Mouse (Mus musculus) liver, embryonic 14.5 days (tissue): ENCODE results near the gene Ramac. TPM values are rescaled to one million over a fixed set of nuclear protein-coding genes. Genes with fewer than 3 reads are reported as not detected.

Source experiments
- ATAC-seq: fragments of 200-750 bp; cut with Nextera tagmentation; 2 replicates; pipeline ENCODE4 v1.8.0; 2017; ENCODE audit warnings: moderate number of reproducible peaks, mild to moderate bottlenecking, moderate library complexity; ENCODE audit not compliant: insufficient read depth
- DNase-seq, 3 experiments: peaks; one replicate each; pipeline ENCODE4 v3.0.0-alpha.2; 2012 to 2013; ENCODE audit warnings: low read depth in 3 of 3, low spot score in 3 of 3
- H3K27ac ChIP-seq: fragments of 300-500 bp; sonication (generic); 2 replicates; pipeline ENCODE4 v1.5.1; 2014; ENCODE audit warnings: moderate library complexity, mild to moderate bottlenecking, control low read depth, inconsistent platforms
- H3K27me3 ChIP-seq: fragments of 300-500 bp; sonication (generic); 2 replicates; pipeline ENCODE4 v1.6.1; 2014; ENCODE audit warnings: mild to moderate bottlenecking, low read length, moderate library complexity; ENCODE audit not compliant: control insufficient read depth, insufficient read depth
- H3K36me3 ChIP-seq: fragments of 300-500 bp; sonication (generic); replicated peaks from 2 replicates; pipeline ENCODE4 v1.6.1; 2014; ENCODE audit warnings: low read depth; ENCODE audit not compliant: control insufficient read depth, insufficient read depth
- H3K4me1 ChIP-seq, 2 experiments: fragments of 200-500 bp in 1 of 2; fragments of 300-500 bp in 1 of 2; sonication (generic) in 1 of 2; replicated peaks; 2 replicates each; pipeline ENCODE4 v1.6.1; 2012 to 2014; ENCODE audit warnings: antibody characterized with exemption in 1 of 2, inconsistent platforms in 1 of 2, low read length in 1 of 2; ENCODE audit not compliant: control insufficient read depth in 2 of 2, insufficient read depth in 2 of 2
- H3K4me2 ChIP-seq: fragments of 300-500 bp; sonication (generic); 2 replicates; pipeline ENCODE4 v1.6.1; 2014; ENCODE audit warnings: low read depth, mild to moderate bottlenecking, control low read depth, moderate library complexity
- H3K4me3 ChIP-seq, 2 experiments: fragments of 200-500 bp in 1 of 2; fragments of 300-500 bp in 1 of 2; sonication (generic) in 1 of 2; 2 replicates each; pipeline ENCODE4 v1.5.1; 2012 to 2014; ENCODE audit warnings: low read depth in 2 of 2, low read length in 2 of 2, mild to moderate bottlenecking in 2 of 2, control low read depth in 1 of 2, inconsistent platforms in 1 of 2, moderate library complexity in 1 of 2; ENCODE audit not compliant: insufficient read depth in 1 of 2
- H3K9ac ChIP-seq: fragments of 300-500 bp; sonication (generic); replicated peaks from 2 replicates; pipeline ENCODE4 v1.6.1; 2014; ENCODE audit warnings: mild to moderate bottlenecking, control low read depth, moderate library complexity
- H3K9me3 ChIP-seq: fragments of 300-500 bp; sonication (generic); 2 replicates; pipeline ENCODE4 v1.6.1; 2016; ENCODE audit warnings: low read length, mixed read lengths; ENCODE audit not compliant: control insufficient read depth
- CTCF ChIP-seq: IDR thresholded peaks from 2 replicates; pipeline ENCODE4 v1.5.1; 2016; ENCODE audit warnings: antibody characterized with exemption, low read depth, control low read depth
- EP300 ChIP-seq: IDR thresholded peaks from 2 replicates; pipeline ENCODE4 v1.6.1; 2016; ENCODE audit warnings: antibody characterized with exemption, low read depth
- WGBS: fragments of 180-500 bp; shearing (Covaris S2); extraction: QIAGEN DNeasy Blood & Tissue Kit; methylation state at CpG from one replicate; pipeline ENCODE4 v1.1.7; 2014; ENCODE audit not compliant: insufficient replicate concordance; 5-methylcytosine and 5-hydroxymethylcytosine counted together
- polyA plus RNA-seq, 2 experiments: library from polyadenylated mRNA; depleted of rRNA in 1 of 2; stranded (reverse) in 1 of 2; unstranded in 1 of 2; fragments of >200 nt; fragmentation: Nextera tagmentation in 1 of 2; extraction: Ambion mirVana in 1 of 2; gene quantifications; 2 replicates each; pipeline versions ENCODE4 v1.2.1 to v1.2.3; 2012 to 2014

Gene Ramac
- polyA plus RNA-seq (2012; rRNA removed), result 15.7 and 22.7 TPM in 2 replicates
- 53.1 and 59.7 TPM in 2 replicates for polyA plus RNA-seq (2014; fragmentation: Nextera tagmentation; extraction: Ambion mirVana)

DNA sequence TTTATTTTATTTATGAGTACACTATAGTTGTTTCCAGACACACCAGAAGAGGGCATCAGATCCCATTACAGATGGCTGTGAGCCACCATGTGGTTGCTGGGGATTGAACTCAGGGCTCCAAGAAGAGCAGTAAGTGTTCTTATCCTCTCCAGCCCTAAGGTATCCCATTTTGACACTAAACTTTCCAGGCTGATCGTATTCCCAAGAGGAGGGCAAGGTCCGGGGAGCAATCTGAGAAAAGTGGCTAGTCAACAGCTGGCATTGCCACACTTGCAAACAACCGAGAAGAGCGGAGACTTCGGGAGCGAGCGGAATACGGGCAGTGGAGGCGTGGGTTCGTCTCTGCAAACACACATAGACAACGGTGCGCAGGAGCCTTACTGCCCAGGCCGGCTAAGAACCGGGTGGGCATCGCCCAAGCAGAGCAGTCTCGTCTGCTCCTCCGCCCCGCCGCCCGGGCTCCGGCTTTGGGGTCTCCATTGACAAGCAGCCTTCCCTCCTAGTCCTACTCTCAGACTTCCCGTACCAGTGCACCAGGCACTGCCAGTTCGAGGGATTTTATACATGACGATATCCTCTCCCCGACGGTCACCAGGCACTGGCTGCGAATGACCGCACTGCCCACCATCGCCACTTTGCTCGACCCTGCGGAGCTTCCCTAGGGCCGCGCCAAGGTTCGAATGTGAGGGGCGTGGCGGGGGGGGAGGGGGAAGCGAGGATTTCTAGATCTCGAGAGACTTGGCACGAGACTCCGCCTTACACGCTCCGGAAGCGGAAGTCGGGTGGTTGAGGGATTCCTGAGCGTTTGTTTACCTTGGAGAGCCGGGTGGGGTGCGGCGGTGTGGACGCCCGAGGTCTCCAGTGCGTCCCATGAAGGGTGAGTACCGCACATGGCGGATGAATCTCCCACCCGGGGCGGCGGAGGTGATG, at the start of gene Ramac:
Gene Ramac (plus strand): TSS at position 746 of the 930 bp plus-strand sequence.
- Histone ChIP-seq H3K4me1 (peaks cover 7 to 12% of the 10 kb centered on the region in 2 experiments; a peak in 3 of 4 replicates), H3K9ac (peak within 1 kb of the TSS; percentile 73), H3K36me3 (no peaks in the 10 kb centered on the region), H3K9me3 (no peaks in the 10 kb centered on the region), H3K27me3 (no peaks in the 10 kb centered on the region), H3K4me2 (peak within 1 kb of the TSS; percentile 83), H3K4me3 (peak within 1 kb of the TSS; percentile 75 to 93), H3K27ac (peak within 1 kb of the TSS; percentile 55)
- TF ChIP-seq CTCF (peak; percentile 55; the same call in 1 of the 2 replicates), EP300 (peak; percentile 51)
- ATAC-seq (peak; percentile 93), DNase-seq (peak; percentile 89 to 92 (median 89))
- WGBS, result under 1% methylated on average over 55 of the region's 56 CpGs

GRCm38 (mm10) chr7:81718657-81719056, 44.1 kb upstream of the Ramac start:
- Histone ChIP-seq H3K27ac (peak overlapping the region; percentile 53), H3K4me1 (peaks cover 10 to 27% of the 10 kb centered on the region in 2 experiments), H3K4me2 (peak overlapping the region; percentile 41), H3K27me3 (no peaks in the 10 kb centered on the region), H3K4me3 (peak overlapping the region in 1 of 2 experiments; percentile 23; a peak in 1 of 4 replicates), H3K36me3 (no peaks in the 10 kb centered on the region), H3K9ac (no peak overlapping the region), H3K9me3 (no peaks in the 10 kb centered on the region)
- no peak for TF ChIP-seq EP300
- no peak for TF ChIP-seq CTCF
- 62% methylated on average over 1 of the region's 1 CpGs for WGBS
- DNase-seq (no peak), ATAC-seq (no peak)

DNA sequence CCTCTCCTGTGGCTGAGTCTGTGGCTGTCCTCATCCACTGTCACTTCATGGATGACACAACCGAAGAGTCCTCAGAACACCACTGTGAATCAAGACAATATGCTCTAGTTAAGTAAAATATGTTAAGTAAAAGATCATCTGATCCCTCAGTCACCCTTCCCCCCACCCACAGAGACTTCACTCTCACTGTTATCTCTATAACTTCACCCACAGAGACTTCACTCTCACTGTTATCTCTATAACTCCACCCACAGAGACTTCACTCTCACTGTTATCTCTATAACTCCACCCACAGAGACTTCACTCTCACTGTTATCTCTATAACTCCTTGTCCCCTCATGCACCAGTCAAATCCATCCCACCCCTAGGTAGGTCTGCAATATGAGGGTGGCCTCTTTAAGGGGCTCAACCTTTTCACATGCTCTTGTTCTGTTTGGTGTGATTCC, 43.5 kb upstream of the Ramac start:
- Histone ChIP-seq H3K4me2 (peak overlapping the region; percentile 41), H3K27me3 (no peaks in the 10 kb centered on the region), H3K9me3 (no peaks in the 10 kb centered on the region), H3K4me3 (peak overlapping the region in 1 of 2 experiments; percentile 23; a peak in 1 of 4 replicates), H3K27ac (peak overlapping the region; percentile 53), H3K9ac (no peak overlapping the region), H3K4me1 (peaks cover 10 to 27% of the 10 kb centered on the region in 2 experiments), H3K36me3 (no peaks in the 10 kb centered on the region)
- DNase-seq, result peak in 2 of 3 experiments; percentile 22 to 36
- TF ChIP-seq CTCF (no peak), EP300 (peak; percentile 83)
- ATAC-seq, result peak; percentile 95
- WGBS, result 12% methylated on average over 1 of the region's 1 CpGs

DNA sequence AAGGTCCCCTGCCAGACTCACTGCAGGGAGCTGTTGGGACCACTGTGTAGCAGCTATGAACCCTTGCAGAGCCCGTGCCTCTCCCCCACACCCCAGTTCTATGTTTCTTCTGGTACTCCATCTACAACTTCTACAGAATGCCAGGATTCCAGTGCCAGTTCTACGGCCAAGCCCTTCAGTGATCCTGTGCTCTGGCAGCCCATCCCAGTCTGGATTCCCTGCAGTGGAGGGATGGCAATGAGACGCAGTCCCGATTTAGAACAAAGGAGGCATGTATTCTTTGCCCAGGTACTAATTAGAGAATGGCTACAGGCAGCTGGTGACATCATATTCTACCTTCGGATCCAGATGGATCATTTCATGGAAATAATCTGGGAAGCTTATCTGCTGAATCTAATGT, 41.5 kb upstream of the Ramac start:
- DNase-seq (no peak), ATAC-seq (no peak)
- no peak overlapping the region for H3K27ac ChIP-seq
- no peak overlapping the region for H3K9ac ChIP-seq
- H3K27me3 ChIP-seq, result no peaks in the 10 kb centered on the region
- no peak overlapping the region for H3K4me3 ChIP-seq
- H3K36me3 ChIP-seq, result no peaks in the 10 kb centered on the region
- H3K4me2 ChIP-seq, result no peak overlapping the region
- 71% methylated on average over 5 of the region's 5 CpGs for WGBS
- H3K9me3 ChIP-seq, result no peaks in the 10 kb centered on the region
- TF ChIP-seq EP300 (no peak), CTCF (no peak)
- peaks cover 13 to 36% of the 10 kb centered on the region in 2 experiments for H3K4me1 ChIP-seq

DNA sequence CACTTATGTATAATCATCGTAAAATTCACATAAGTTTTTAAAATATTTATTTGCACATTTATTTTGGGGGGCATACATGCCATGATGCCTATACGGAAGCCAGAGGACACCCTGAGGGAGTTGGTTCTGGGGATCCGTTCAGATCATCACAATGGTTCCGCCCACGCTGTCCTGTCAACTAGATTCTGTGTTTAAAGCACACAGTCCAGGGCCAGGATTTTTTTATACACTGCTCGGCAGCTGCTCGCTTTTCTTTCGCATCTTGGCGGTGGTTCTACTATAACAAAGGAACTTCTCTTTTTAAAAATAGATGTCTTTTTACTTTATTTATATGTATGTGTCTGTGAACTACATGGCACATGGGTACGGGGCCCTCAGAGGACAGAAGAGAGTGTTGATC, 38.9 kb upstream of the Ramac start:
- H3K27me3 ChIP-seq, result no peaks in the 10 kb centered on the region
- no peaks in the 10 kb centered on the region for H3K9me3 ChIP-seq
- ATAC-seq (no peak), DNase-seq (no peak)
- H3K4me1 ChIP-seq, result peaks cover 10 to 29% of the 10 kb centered on the region in 2 experiments
- H3K36me3 ChIP-seq, result no peaks in the 10 kb centered on the region
- no peak overlapping the region for H3K9ac ChIP-seq
- no peak overlapping the region for H3K4me2 ChIP-seq
- H3K4me3 ChIP-seq, result no peak overlapping the region
- no peak for TF ChIP-seq CTCF
- TF ChIP-seq EP300, result no peak
- WGBS, result 83% methylated on average over 10 of the region's 10 CpGs
- H3K27ac ChIP-seq, result no peak overlapping the region
